In the genomic region with DNA sequence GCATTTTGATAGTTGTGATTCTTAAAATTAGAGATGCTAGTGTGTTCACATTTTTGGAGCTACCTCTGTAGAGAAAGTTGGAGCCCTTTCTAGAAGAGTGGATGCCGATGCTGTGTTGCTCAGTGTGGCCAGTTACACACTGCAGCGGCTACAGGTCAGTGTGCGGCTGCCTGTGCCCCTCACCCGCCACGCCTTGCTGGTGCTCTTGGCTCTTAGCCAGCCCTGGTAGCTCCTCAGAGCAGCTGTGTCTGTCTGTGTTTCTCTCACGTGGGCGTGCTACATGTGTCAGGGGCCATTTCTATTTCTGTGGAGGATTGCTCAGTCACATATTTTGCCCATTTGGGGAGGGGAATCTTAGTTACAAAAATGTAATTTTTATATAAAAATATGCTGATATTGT, we compare ENCODE assay signal across 10 mouse cellular contexts. TPM values are rescaled to one million over a fixed set of nuclear protein-coding genes. Genes with fewer than 3 reads are reported as not detected.
DNase-seq lines count a peak whose midpoint lies in the region; ATAC-seq lines count a peak whose summit lies in the region.
"Had no signal": no experiment of that assay in that cellular context is flagged by ENCODE, and none has a peak within 500 bp of the region (broad histone marks: within the 10 kb centered on the region; RNA-seq: fewer than 3 reads in every experiment).

No protein-coding gene starts in this region.

- peak; percentile 57 for ATAC-seq in heart, embryonic 11.5 days (replicated peaks; ENCODE audit: insufficient number of reproducible peaks, low FRiP score, low TSS enrichment)
- ATAC-seq: Patski had no signal

- no peak overlapping the region for H3K27ac ChIP-seq in heart, embryonic 11.5 days (ENCODE audit: low read depth, low read length)
- H3K27ac ChIP-seq: embryonic facial prominence, embryonic 13.5 days had no signal

- H3K9ac ChIP-seq in heart, embryonic 11.5 days (ENCODE audit: low read depth, low read length): no peak overlapping the region
- H3K9ac ChIP-seq: embryonic facial prominence, embryonic 13.5 days had no signal

- no peaks in the 10 kb centered on the region for H3K9me3 ChIP-seq in heart, embryonic 11.5 days (replicated peaks; ENCODE audit: control insufficient read depth, low read length)
- H3K9me3 ChIP-seq: embryonic facial prominence, embryonic 13.5 days had no signal

- 40% methylated on average over 7 of the region's 7 CpGs for whole genome bisulfite sequencing in heart, embryonic 11.5 days (ENCODE audit: insufficient replicate concordance)

- no peaks in the 10 kb centered on the region for H3K27me3 ChIP-seq in heart, embryonic 11.5 days (ENCODE audit: control insufficient read depth, insufficient read depth, low read length)
- H3K27me3 ChIP-seq: embryonic facial prominence, embryonic 13.5 days; Patski had no signal

- no peaks in the 10 kb centered on the region for H3K4me1 ChIP-seq in heart, embryonic 11.5 days (ENCODE audit: control insufficient read depth, insufficient read depth, low read length)

- H3K36me3 ChIP-seq in heart, embryonic 11.5 days (ENCODE audit: control insufficient read depth, insufficient read depth, low read length): peaks cover 3% of the 10 kb centered on the region

- no peak overlapping the region for H3K4me3 ChIP-seq in heart, embryonic 11.5 days (ENCODE audit: low read depth, low read length)
- H3K4me3 ChIP-seq: embryonic facial prominence, embryonic 13.5 days had no signal

- H3K4me2 ChIP-seq in heart, embryonic 11.5 days: no peak overlapping the region
- H3K4me2 ChIP-seq: embryonic facial prominence, embryonic 13.5 days had no signal

- DNase-seq in heart, adult 8-10 months (ENCODE audit: low spot score): no peak
- DNase-seq in right cerebral cortex, adult 18-20 months: peak; percentile 24
- DNase-seq in right cerebral cortex, postnatal 25 days: no peak
- DNase-seq in heart, postnatal 4 days: peak; percentile 62
- peak; percentile 77 for DNase-seq in retina, postnatal 1 day
- DNase-seq in layer of hippocampus, postnatal 36 days: no peak
- no peak for DNase-seq in cerebellum, adult 9-10 months

RNA-seq across cellular contexts. Expression of gene Gpr83, which starts 20.5 kb away (rescaled TPM):
- 0.11 TPM in 1 of 2 replicates, not detected in the other for polyA plus RNA-seq in heart, embryonic 11.5 days (2014; fragmentation: Nextera tagmentation; extraction: Ambion mirVana)
- total RNA-seq in heart, adult 8-10 months (2022): under 1 TPM in 1 of 4 experiments, not detected in 3; 0.09 TPM
- total RNA-seq in heart, postnatal 4 days (2021): not detected
- 10 to 100 TPM; 13.0 to 13.8 TPM for total RNA-seq in layer of hippocampus, postnatal 36 days (2021)
- polyA plus RNA-seq: Patski had no signal

RNA-seq across cellular contexts. Expression of gene Ankrd49, which starts 54.9 kb away (rescaled TPM):
- polyA plus RNA-seq in heart, embryonic 11.5 days (2014; fragmentation: Nextera tagmentation; extraction: Ambion mirVana): 28.9 and 34.0 TPM in 2 replicates
- 1 to 10 TPM; 5.8 to 7.5 (median 7.2) TPM for total RNA-seq in heart, adult 8-10 months (2022)
- total RNA-seq in heart, postnatal 4 days (2021): 10 to 100 TPM; 11.3 to 12.7 TPM
- 10 to 100 TPM; 12.7 to 19.6 TPM for total RNA-seq in layer of hippocampus, postnatal 36 days (2021)

RNA-seq across cellular contexts. Expression of gene Mre11a, which starts 55.1 kb away (rescaled TPM):
- polyA plus RNA-seq in heart, embryonic 11.5 days (2014; fragmentation: Nextera tagmentation; extraction: Ambion mirVana): 18.2 and 22.1 TPM in 2 replicates
- total RNA-seq in heart, adult 8-10 months (2022): 10 to 100 TPM in 2 of 4 experiments, 1 to 10 TPM in 2; 8.0 to 18.2 (median 10.6) TPM
- 10 to 100 TPM; 16.6 to 21.9 TPM for total RNA-seq in heart, postnatal 4 days (2021)
- 10 to 100 TPM; 13.6 to 14.6 TPM for total RNA-seq in layer of hippocampus, postnatal 36 days (2021)

Comparison
In these comparisons a context has a peak if more than half of its experiments do, and no peak if none do; other contexts are left out.
1. DNase-seq: peak in right cerebral cortex, adult 18-20 months (single experiment), heart, postnatal 4 days (single experiment) and retina, postnatal 1 day (single experiment); none in heart, adult 8-10 months (single experiment), right cerebral cortex, postnatal 25 days (single experiment), layer of hippocampus, postnatal 36 days (0 of 2) and cerebellum, adult 9-10 months (single experiment).
2. RNA of gene Gpr83, which starts 20.5 kb away (total RNA-seq): 13.0 to 13.8 TPM in layer of hippocampus, postnatal 36 days; not detected in heart, postnatal 4 days and 0.09 TPM in heart, adult 8-10 months; every median in the first group is over 10 times any median in the second.